Mouse (Mus musculus): Measurements from ENCODE around the gene St6galnac5.

St6galnac5 gene

DNA sequence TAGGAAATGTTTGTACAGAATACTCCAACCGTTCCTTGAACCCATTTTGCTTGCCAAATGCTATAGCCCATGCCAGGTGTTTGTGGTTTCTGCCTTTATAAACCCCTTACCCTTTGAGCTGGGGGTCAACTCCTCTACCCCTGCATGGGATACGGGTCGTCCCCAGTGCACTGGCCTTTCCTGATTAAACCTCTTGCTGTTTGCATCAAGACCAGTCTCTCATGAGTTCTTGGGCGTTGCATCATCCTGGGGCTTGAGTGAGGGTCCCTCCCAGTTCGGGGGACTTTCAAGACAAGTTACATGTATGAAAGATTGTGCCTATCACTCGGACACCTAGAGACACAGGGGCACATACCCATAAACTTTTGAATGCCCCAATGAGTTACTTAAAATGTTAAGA lies 67.7 kb downstream of the St6galnac5 start:
- DNase-seq (ENCODE audit: low read depth, low spot score): no peak

DNA sequence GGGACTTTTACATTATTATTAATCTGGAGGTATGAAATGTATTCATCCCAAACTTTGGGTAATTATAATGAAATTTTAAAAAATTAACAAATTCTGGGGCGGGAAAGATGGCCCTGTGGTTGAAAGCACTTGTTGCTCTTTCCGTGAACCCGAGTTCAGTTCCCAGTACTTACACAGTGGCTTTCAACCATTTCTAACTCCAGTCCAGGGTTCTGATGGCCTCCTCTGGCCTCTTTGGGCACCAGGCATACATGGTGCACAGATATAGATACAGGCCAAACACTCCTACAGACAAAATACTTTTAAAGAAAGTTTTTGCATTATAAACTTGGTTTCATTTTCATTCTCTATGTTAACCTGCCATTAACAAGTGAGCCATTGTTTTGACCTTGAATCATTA lies 68.4 kb downstream of the St6galnac5 start:
- no peak for DNase-seq (ENCODE audit: low read depth, low spot score)

DNA sequence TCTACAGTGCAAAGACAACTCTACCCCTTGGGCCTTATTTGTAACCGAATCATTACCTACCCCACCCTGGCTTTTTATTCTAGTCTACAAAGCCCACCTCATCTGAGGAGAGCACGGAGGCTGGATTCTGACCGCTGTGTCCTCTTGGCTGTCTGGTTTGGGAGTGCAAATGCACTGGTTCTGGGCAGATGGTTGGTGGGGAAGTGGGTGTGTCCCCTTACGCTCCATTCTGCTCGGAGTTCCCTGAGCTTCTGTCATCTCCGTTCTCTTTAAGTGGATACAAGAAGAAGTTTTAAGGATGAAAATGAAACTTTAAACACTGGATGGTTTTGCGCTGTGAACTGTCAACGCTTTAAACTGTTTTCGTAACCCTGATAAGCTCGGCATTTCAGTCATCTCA lies 68.9 kb downstream of the St6galnac5 start:
- no peak for DNase-seq (ENCODE audit: low read depth, low spot score)

DNA sequence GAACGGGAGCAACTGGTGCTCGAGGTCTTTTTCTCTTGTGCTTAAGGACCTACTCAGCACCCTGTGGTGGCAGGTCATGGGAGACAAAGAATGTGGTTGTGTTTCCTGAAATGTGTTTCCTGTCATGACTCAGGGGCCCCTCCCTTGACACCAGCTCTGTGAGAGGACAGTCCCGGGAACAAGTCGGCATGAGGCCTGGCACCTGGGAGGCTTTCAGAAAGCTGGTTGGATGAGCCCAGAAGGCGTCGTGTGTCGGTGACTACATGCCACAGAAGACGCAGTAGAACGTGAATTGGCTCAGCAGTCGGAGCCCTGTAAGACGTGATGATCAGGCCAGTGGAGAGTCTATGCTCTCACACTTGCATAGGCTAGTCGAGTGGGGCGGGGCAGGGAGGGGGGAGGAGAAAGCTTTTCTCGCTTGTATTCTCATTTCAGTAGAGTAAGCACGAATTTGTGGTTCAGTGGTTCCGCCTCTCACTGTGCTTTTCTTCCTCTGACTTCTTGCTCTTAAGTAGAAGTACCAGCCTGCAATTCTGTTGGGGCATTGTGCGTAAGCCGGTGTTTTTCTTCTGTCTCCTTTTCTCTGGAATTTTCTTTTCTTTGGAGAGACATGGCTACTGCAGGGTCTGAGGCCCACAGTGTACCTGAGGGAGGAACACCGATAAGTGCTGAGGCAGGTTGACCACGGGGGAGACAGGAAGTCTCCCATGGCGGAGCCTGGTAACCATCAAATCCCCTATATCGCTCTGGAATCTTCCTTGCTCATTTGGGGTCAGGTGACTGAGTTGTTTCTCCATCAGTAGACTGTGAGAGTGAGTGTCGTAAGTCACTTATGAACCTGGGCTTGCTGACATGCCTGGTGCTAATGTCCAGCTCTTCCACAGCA lies 69.6 kb downstream of the St6galnac5 start:
- DNase-seq (ENCODE audit: low read depth, low spot score): no peak

DNA sequence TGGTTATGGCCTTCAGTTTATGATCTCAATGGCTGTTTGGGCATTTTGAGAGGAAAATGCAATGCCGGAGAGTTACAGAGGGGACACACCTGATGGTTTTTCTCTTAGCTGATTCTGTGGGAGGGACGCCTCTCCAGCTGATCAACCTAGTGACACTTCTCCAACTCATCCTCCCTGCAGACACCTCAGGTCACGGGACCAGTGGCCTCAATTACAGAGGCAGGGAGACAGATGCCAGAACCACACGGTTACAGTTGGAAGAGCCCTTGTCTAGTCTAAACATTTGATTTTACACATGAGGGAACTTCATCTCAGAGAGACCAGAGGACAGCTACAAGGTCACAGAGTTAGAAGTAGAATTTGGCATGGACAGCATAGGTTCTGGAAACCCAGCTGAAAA lies 70.5 kb downstream of the St6galnac5 start:
- DNase-seq (ENCODE audit: low read depth, low spot score): no peak

DNA sequence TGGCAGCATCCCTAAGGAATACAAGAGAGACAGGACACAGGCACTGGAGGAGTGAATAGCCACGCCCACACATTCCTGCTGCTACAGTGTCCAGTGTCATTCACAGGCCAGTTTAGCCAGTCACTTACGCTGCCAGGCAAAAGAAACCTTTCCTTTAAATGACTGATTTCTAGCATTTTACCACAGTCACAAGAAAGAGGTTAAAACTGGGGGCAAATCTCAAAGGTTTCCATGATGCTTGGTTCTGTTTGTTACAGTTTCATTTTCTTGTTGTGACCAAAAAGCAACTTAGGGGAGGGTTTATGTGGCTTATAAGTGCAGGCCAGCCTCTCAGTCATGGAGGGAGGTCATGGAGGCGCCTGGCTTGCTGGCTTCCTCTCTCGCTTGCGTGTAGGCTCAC lies 74.4 kb downstream of the St6galnac5 start:
- no peak for DNase-seq (ENCODE audit: low read depth, low spot score)

DNA sequence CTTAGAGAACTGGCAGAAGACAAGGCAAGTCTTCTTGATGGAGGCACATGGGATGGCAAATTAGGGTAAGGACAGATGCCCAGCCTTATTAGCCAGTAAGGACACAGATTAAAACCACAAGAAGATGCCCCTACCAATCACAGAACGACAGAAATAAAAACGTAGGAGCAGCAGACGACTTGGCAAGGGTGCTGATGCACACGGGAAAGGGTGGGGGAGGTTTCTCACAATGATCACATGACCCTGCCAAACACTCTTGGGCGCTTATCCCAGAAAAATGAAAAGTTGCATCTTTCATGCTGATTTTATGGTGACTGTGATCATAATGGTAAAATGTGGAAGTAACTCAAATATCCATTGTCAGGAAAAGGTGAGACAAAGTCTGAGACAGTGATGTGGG lies 75.0 kb downstream of the St6galnac5 start:
- DNase-seq (ENCODE audit: low read depth, low spot score): no peak

DNA sequence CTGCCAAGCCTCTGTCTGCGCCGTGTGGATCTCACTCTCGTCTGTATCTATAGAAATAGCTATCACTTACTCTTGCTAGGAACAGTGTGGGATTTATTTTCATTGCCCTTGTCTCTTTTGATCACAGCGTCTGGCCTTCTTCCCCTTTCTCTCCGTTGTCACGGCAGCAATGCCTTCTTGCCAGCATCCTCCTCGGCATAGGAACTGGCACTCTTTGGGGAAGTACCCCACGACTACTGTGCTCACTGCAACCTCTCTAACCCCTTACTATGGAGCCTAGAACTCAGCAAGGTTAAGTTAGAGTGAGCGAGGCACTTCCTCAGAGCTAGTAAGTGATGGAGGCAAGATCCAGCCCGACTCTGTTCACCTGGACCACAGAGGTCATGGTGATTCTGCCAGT lies 76.2 kb downstream of the St6galnac5 start:
- no peak for DNase-seq (ENCODE audit: low read depth, low spot score)

DNA sequence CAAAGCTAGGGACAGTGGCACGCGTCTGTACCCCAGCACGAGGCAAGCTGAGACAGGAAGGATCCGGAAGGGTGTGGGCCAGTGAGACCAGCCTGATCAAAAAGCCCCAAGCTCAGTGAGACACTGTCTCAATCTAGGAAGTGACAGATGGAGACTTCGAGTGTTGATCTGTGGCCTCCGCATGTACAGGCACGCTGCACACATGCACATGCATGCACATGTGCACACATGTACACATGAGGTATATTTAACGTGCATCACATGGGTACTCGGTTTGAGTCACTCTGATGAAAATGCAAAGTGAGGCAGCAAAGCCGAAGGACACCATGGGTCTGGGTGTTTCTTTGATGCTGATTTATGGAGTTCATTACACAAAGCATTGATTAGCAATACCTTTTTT lies 77.0 kb downstream of the St6galnac5 start:
- no peak for DNase-seq (ENCODE audit: low read depth, low spot score)

DNA sequence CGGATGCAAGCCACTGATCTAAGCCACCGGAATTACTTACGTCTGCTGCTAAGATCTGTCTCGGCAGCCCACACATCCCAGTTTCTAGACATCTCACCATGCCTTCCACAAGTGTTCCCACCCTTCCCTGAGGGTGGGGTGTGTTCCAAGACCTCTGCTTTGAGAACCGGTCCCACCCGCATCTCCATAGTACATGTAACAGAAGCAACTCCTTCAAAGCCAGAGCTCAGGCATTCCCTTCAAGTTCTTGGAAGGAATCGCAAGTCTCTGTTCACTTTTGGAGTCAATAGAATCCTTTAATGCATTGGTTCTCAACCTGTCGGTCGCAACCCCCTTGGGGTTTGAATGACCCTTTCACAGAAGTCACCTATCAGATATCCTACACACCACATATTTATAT lies 83.1 kb downstream of the St6galnac5 start:
- peak; percentile 9 for DNase-seq (ENCODE audit: low read depth, low spot score)

DNA sequence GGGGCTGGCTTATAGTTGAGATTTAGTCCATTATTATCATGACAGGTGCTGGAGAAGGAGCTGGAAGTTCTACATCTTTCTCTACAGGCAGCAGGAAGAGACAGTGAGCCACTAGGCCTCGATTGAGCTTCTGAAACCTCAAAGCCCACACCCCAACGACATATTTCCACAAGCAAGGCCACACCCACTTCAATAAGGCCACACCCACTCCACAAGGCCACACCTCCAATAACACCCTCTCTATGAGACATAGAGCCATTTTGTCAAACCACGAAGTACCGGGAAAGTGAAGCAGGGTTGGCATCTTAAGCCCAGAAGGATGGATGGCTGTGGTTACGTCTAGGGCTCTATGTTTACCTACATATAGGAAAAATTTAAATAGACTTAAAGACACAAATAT lies 84.8 kb downstream of the St6galnac5 start:
- DNase-seq (ENCODE audit: low read depth, low spot score): no peak

DNA sequence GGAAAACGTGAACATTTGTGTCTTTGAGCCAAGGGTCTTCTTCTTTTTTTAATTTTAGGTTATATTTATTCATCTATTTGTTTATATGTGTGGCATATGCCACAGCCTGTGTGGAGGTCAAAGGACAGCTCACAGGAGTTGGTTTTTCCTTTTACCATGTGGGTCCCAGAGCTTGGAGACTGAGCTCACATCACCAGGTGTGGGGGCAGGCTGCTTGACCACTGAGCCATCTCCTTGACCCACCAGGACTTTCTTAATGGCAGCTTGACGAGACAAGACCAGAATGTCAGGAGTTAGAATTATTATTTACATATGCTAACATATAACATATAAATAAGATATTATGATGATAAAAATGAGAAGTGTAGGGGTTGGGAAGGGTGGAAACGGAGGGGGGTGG lies 85.9 kb downstream of the St6galnac5 start:
- DNase-seq (ENCODE audit: low read depth, low spot score): no peak

DNA sequence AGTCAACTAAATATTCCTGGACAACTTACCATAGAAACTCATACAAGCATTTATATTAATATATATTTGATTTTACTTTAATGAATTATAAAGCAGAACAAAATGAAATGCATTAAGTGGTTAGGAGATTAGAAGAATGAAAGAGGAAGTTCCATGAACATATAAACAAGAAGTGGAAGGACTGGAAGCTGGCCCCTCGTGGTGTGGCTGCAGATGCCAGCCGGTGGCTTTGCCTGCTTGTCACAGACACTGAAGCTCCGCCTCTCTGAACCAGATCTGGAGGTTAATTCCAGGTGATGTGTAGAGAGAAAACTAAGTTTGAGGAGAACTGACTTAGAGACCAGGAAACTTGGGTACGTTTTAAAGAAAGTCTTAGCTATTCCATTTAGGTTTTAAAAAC lies 87.1 kb downstream of the St6galnac5 start:
- DNase-seq (ENCODE audit: low read depth, low spot score): no peak

DNA sequence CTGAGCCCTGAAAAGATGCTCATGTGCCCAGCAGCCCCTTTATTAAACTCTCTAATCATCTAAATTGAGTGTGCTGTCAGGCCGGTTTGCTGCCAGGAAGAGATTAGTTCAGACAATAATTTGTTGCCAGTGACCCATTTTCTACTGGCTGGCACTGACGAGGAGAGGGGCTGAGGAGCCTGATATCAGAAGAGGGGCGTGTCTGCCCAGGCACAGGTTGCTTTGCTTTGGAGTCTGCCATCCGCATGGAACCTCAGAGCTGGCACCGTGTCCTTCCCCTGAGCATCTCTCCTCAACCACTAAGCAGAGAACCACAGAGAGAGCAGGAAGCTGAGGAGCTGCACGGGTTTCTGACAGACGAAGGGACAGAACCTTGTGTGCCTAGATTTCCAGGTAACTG lies 93.9 kb downstream of the St6galnac5 start:
- no peak for DNase-seq (ENCODE audit: low read depth, low spot score)

DNA sequence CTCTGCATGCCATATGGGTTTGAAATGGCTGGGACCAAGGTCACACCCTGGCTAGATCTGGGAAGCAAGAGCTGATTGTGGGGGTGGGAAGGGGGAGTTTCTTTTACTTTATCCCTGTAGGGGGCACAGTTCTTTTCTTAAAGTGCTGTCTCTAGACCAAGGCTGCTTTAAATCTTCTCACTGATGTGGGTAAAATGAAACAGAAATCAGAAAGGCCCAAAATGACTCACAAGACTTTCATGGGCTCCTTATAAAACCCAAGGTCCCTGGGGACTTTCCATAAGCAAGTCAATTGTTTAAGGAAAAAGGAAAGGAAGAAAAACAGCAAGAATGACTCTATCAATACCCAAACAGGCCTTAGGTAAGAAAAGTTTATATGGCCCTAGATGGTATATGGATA lies 95.3 kb downstream of the St6galnac5 start:
- DNase-seq (ENCODE audit: low read depth, low spot score): no peak

DNA sequence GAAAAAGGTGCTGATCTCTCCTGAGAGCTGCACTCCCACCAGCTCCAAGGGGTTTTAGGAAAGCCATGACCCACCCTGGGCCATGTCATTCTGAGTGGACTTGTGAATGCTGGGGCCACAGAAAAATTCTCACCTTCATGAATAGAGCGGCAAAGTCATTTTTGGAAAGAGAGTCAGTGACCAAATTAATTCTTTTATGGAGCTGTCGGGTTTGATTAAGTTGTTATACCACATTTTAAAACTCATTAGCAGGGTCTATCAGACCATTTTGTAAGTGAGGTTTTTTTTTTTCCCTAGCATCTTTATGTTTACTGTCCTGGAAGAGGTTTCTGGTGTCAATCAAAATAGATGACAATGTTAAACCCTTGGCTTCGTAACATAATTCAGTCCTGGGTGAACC lies 98.5 kb downstream of the St6galnac5 start:
- no peak for DNase-seq (ENCODE audit: low read depth, low spot score)

DNA sequence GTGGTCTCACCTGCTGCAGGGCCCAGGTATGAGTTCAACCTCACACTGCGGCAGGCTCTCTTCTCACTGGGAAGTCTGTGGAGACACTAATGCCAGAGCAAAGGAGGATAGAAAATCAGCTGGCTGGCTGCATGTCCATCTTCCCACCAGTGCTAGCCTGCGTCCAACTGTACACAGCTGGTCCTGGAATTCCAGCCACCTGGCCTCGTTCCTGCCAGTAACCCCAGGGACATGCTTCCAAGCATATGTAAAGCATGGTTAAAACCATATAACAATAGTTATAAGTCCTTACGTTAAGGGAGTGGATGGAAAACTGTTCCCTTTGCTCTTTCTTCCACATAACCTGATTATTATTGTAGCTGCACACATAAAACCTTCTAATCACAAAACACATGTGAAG lies 100.3 kb downstream of the St6galnac5 start:
- no peak for DNase-seq (ENCODE audit: low read depth, low spot score)

DNA sequence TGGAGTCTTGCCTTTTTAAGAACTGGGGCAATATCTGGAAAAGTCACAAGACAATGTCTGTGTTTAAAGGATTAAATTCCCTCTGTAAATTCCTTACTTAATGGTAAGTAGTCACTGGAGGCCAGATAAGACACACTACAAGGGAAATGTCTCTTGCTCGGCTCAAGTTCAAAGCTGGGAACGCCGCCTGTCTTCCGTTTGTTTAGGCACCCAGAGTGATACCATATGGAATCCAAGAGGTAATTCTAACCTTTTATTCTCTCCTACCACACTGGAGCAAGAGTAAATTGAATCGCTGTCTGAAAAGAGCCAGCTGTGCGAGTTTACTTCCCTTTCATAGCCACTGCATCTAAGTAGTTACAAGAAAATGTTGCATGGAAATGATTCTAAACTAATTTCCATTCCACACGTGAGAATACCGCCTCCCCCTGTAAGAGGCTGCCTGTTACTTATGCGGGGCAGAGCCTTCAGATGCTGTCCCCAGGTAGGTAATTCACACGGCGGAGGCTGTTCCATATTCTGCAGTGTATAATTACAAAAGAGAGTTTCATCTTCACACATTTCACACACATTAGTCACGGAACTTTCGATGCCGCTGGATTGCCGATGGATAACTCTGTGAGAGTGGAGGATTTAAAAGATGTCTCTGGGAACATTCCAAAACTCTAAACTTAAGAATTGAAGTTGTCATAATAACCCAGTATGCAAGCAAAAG lies 101.8 kb downstream of the St6galnac5 start:
- no peak for DNase-seq (ENCODE audit: low read depth, low spot score)

DNA sequence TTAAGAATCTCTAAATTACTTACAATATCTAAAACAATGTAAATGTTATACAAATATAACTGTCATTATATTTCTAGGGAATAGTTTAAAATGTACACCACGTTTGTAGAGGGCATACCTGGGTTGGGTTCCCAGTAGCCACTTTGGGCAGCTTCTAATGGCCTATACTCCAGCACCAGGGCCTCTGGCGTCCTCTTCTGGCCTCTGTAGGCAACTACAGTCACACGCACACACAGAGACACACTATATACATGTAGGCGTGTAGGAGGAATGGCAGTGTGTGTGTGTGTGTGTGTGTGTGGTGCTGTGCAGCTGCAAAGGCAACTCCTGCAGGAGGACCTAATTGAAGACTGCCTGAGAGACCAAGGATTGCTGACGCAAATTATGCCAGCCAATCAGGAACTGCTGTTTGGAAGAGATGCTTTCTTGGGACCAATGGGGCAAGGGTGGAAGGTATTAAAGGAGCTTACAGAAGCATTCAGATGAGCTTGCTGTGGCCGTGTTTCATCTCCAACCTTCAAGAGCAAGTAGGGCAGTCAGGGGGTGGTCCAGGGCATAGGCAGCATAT lies 106.2 kb downstream of the St6galnac5 start:
- DNase-seq (ENCODE audit: low read depth, low spot score): no peak

DNA sequence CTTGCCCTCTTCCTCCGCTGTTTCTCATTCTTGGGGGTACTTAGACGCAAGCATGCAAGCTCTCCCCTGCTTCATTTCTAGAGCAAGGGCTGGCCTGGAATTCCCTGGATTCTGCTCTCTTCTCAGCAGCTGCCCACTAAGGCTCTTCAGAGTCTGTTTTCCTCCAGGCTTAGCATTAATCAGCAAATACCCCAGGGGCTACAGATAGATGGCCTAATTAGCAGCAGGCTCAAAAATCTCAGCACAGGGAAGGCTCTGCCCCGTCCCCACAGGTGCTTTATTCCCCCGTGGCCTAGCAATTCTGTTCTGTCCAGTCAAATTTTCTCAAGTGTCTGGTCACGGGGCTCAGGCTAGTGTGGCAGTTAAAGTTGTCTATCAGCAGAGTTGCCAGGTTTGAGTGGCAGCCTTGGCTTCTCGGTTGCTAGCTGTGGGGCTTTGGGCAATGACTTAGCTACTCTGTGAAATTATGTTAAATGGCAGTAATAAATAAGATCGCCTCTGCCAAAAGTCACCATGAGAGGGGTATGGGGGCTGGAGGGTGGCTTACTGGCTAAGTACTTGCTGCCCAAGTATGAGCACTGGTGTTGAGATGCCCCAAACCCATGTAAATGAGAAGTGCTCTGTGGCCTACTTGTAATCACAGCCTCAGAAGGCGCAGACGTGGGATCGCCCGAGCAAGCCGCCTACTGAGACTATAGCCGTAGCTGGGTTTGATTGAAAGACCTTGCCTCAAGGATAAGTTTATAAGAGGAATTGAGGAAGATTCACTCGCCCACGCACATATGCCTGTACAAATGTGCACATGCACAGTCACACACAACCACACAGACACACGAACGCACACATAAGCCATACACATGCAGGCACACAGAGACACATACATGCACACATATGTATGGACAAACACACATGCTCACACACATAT lies 107.4 kb downstream of the St6galnac5 start:
- no peak for DNase-seq (ENCODE audit: low read depth, low spot score)

DNA sequence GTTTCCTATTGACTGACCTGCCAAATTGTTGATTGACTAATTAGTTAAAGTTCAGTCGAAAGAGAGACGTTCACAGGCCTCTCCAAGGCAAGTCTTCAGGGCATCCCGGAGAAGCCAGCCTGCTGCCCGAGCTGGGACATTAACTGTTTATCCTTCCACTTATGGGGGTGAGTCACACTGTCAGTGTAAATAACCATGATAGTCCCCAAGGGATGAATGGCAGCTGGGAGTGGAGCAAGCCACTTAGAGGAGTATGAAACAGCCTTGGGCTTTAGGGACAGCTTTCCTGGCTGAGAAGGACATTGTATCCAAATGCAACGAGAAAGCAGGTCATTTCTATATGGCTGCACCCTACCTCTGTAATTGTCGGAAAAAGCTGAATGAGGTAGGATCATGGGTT lies 109.5 kb downstream of the St6galnac5 start:
- DNase-seq (ENCODE audit: low read depth, low spot score): no peak

DNA sequence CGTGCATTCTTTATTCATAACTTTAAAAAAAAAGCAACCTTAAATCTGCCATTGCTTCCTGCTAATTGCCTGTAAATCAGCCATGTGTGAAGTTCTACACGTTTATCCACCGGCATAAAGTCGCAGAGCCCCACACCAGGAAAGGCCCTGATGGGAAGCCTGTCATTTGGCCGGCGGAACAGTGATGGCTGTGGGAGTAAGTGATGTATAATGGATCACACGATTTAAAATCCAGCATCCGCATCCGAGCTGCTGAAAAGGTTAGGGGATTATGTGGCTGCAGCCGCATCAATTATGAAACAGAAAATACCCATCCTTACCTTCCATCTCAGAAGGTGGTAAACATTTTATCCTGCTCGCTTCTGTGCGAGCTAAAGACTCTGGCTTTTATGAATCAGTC lies 110.0 kb downstream of the St6galnac5 start:
- no peak for DNase-seq (ENCODE audit: low read depth, low spot score)
